Mouse (Mus musculus): ENCODE results near the gene Hnrnpr.
A peak's percentile ranks its signal among the peaks of the same experiment; 100 is the strongest.

Gene Hnrnpr

GRCm38 (mm10) chr4:136310229-136311041 lies at the start of gene Hnrnpr:
Gene Hnrnpr (plus strand): TSS chr4:136310942.
- TF ChIP-seq CTCF (conservative IDR thresholded peaks at IDR 0.05; ENCODE audit: low read length), result no peak
- no peak for TF ChIP-seq NANOG (IDR thresholded peaks at IDR 0.05; ENCODE audit: borderline replicate concordance, low read length)
- no peak for TF ChIP-seq POU5F1 (IDR thresholded peaks at IDR 0.05; ENCODE audit: borderline replicate concordance, low read length)
- Histone ChIP-seq H3K9me3 (ENCODE audit: low read length) (no peaks in the 10 kb centered on the region), H3K4me3 (replicated peaks; ENCODE audit: low read length) (peak within 1 kb of the TSS; percentile 94), H3K27me3 (ENCODE audit: insufficient read depth, low read length) (no peaks in the 10 kb centered on the region), H3K36me3 (ENCODE audit: insufficient read depth, low read length) (peaks cover 21% of the 10 kb centered on the region), H3K4me1 (replicated peaks; ENCODE audit: low read depth, low read length) (peaks cover 54% of the 10 kb centered on the region)

GRCm38 (mm10) chr4:136261912-136262311 lies 48.8 kb upstream of the Hnrnpr start:
- Histone ChIP-seq H3K36me3 (ENCODE audit: insufficient read depth, low read length) (peaks cover 88% of the 10 kb centered on the region), H3K4me1 (replicated peaks; ENCODE audit: low read depth, low read length) (peaks cover 68% of the 10 kb centered on the region), H3K9me3 (ENCODE audit: low read length) (no peaks in the 10 kb centered on the region), H3K27me3 (ENCODE audit: insufficient read depth, low read length) (no peaks in the 10 kb centered on the region), H3K4me3 (replicated peaks; ENCODE audit: low read length) (no peak overlapping the region)
- TF ChIP-seq POU5F1 (IDR thresholded peaks at IDR 0.05; ENCODE audit: borderline replicate concordance, low read length) (no peak), CTCF (conservative IDR thresholded peaks at IDR 0.05; ENCODE audit: low read length) (no peak), NANOG (IDR thresholded peaks at IDR 0.05; ENCODE audit: borderline replicate concordance, low read length) (no peak)

GRCm38 (mm10) chr4:136263555-136263954 lies 47.2 kb upstream of the Hnrnpr start:
- no peak for TF ChIP-seq NANOG (IDR thresholded peaks at IDR 0.05; ENCODE audit: borderline replicate concordance, low read length)
- no peak for TF ChIP-seq CTCF (conservative IDR thresholded peaks at IDR 0.05; ENCODE audit: low read length)
- no peak for TF ChIP-seq POU5F1 (IDR thresholded peaks at IDR 0.05; ENCODE audit: borderline replicate concordance, low read length)
- Histone ChIP-seq H3K27me3 (ENCODE audit: insufficient read depth, low read length) (no peaks in the 10 kb centered on the region), H3K36me3 (ENCODE audit: insufficient read depth, low read length) (peaks cover 87% of the 10 kb centered on the region), H3K9me3 (ENCODE audit: low read length) (no peaks in the 10 kb centered on the region), H3K4me1 (replicated peaks; ENCODE audit: low read depth, low read length) (peaks cover 61% of the 10 kb centered on the region), H3K4me3 (replicated peaks; ENCODE audit: low read length) (no peak overlapping the region)

- no peaks in the 10 kb centered on the region for H3K27me3 ChIP-seq (ENCODE audit: insufficient read depth, low read length)
- no peak overlapping the region for H3K4me3 ChIP-seq (replicated peaks; ENCODE audit: low read length)
- TF ChIP-seq CTCF (conservative IDR thresholded peaks at IDR 0.05; ENCODE audit: low read length) (no peak), POU5F1 (IDR thresholded peaks at IDR 0.05; ENCODE audit: borderline replicate concordance, low read length) (no peak), NANOG (IDR thresholded peaks at IDR 0.05; ENCODE audit: borderline replicate concordance, low read length) (no peak)
- H3K36me3 ChIP-seq (ENCODE audit: insufficient read depth, low read length), result peaks cover 85% of the 10 kb centered on the region
- H3K4me1 ChIP-seq (replicated peaks; ENCODE audit: low read depth, low read length), result peaks cover 40% of the 10 kb centered on the region
- peaks cover under 1% of the 10 kb centered on the region; the same call in 1 of the 2 replicates for H3K9me3 ChIP-seq (ENCODE audit: low read length)
These were observed 43.9 kb upstream of the Hnrnpr start for GRCm38 (mm10) chr4:136266716-136267343.

GRCm38 (mm10) chr4:136268912-136269311 lies 41.8 kb upstream of the Hnrnpr start:
- H3K27me3 ChIP-seq (ENCODE audit: insufficient read depth, low read length), result no peaks in the 10 kb centered on the region
- peaks cover 21% of the 10 kb centered on the region for H3K9me3 ChIP-seq (ENCODE audit: low read length)
- peaks cover 87% of the 10 kb centered on the region for H3K36me3 ChIP-seq (ENCODE audit: insufficient read depth, low read length)
- TF ChIP-seq CTCF (conservative IDR thresholded peaks at IDR 0.05; ENCODE audit: low read length), result no peak
- TF ChIP-seq POU5F1 (IDR thresholded peaks at IDR 0.05; ENCODE audit: borderline replicate concordance, low read length), result no peak
- TF ChIP-seq NANOG (IDR thresholded peaks at IDR 0.05; ENCODE audit: borderline replicate concordance, low read length), result no peak
- peaks cover 32% of the 10 kb centered on the region for H3K4me1 ChIP-seq (replicated peaks; ENCODE audit: low read depth, low read length)
- no peak overlapping the region for H3K4me3 ChIP-seq (replicated peaks; ENCODE audit: low read length)

GRCm38 (mm10) chr4:136270648-136271047 lies 40.1 kb upstream of the Hnrnpr start:
- H3K9me3 ChIP-seq (ENCODE audit: low read length), result peaks cover 22% of the 10 kb centered on the region
- TF ChIP-seq NANOG (IDR thresholded peaks at IDR 0.05; ENCODE audit: borderline replicate concordance, low read length), result no peak
- TF ChIP-seq CTCF (conservative IDR thresholded peaks at IDR 0.05; ENCODE audit: low read length), result no peak
- TF ChIP-seq POU5F1 (IDR thresholded peaks at IDR 0.05; ENCODE audit: borderline replicate concordance, low read length), result no peak
- H3K36me3 ChIP-seq (ENCODE audit: insufficient read depth, low read length), result peaks cover 93% of the 10 kb centered on the region
- peaks cover 27% of the 10 kb centered on the region for H3K4me1 ChIP-seq (replicated peaks; ENCODE audit: low read depth, low read length)
- no peak overlapping the region for H3K4me3 ChIP-seq (replicated peaks; ENCODE audit: low read length)
- no peaks in the 10 kb centered on the region for H3K27me3 ChIP-seq (ENCODE audit: insufficient read depth, low read length)

- no peaks in the 10 kb centered on the region for H3K27me3 ChIP-seq (ENCODE audit: insufficient read depth, low read length)
- no peaks in the 10 kb centered on the region for H3K9me3 ChIP-seq (ENCODE audit: low read length)
- H3K4me1 ChIP-seq (replicated peaks; ENCODE audit: low read depth, low read length), result peaks cover 45% of the 10 kb centered on the region
- TF ChIP-seq POU5F1 (IDR thresholded peaks at IDR 0.05; ENCODE audit: borderline replicate concordance, low read length), result no peak
- no peak for TF ChIP-seq CTCF (conservative IDR thresholded peaks at IDR 0.05; ENCODE audit: low read length)
- no peak for TF ChIP-seq NANOG (IDR thresholded peaks at IDR 0.05; ENCODE audit: borderline replicate concordance, low read length)
- H3K36me3 ChIP-seq (ENCODE audit: insufficient read depth, low read length), result peaks cover 34% of the 10 kb centered on the region
- no peak overlapping the region for H3K4me3 ChIP-seq (replicated peaks; ENCODE audit: low read length)
These were observed 29.6 kb upstream of the Hnrnpr start for GRCm38 (mm10) chr4:136281097-136281496.

GRCm38 (mm10) chr4:136281611-136282010 lies 29.1 kb upstream of the Hnrnpr start:
- TF ChIP-seq CTCF (conservative IDR thresholded peaks at IDR 0.05; ENCODE audit: low read length), result no peak
- TF ChIP-seq NANOG (IDR thresholded peaks at IDR 0.05; ENCODE audit: borderline replicate concordance, low read length), result no peak
- no peak for TF ChIP-seq POU5F1 (IDR thresholded peaks at IDR 0.05; ENCODE audit: borderline replicate concordance, low read length)

More at GRCm38 (mm10) chr4:136281611-136282010, 29.1 kb upstream of the Hnrnpr start:
- Histone ChIP-seq H3K4me1 (replicated peaks; ENCODE audit: low read depth, low read length) (peaks cover 46% of the 10 kb centered on the region), H3K36me3 (ENCODE audit: insufficient read depth, low read length) (peaks cover 29% of the 10 kb centered on the region), H3K9me3 (ENCODE audit: low read length) (no peaks in the 10 kb centered on the region), H3K27me3 (ENCODE audit: insufficient read depth, low read length) (no peaks in the 10 kb centered on the region), H3K4me3 (replicated peaks; ENCODE audit: low read length) (no peak overlapping the region)

All from E14TG2a.4 (cell line).